Mouse (Mus musculus) monocyte, adult 5-6 weeks (primary cell): ENCODE data around the gene Pnrc1. TPM values are rescaled to one million over a fixed set of nuclear protein-coding genes. Genes with fewer than 3 reads are reported as not detected.
A peak's percentile ranks its signal among the peaks of the same experiment; 100 is the strongest.

Experiments
- ATAC-seq: fragments of 153-309, 156-312 bp; replicated peaks from 2 replicates; pipeline ENCODE4 v1.8.0; 2017; ENCODE audit warnings: mild to moderate bottlenecking; ENCODE audit not compliant: low TSS enrichment, insufficient number of reproducible peaks, severe bottlenecking, poor library complexity, low FRiP score
- total RNA-seq: library from RNA; stranded (forward); fragments of 200-1000, 200-491, 200-594 nt; gene quantifications from 3 replicates; pipeline ENCODE4 v1.2.3, GENCODE M21; 2017

The Pnrc1 gene
- total RNA-seq, 1 experiment from 2014 or later = 228 TPM

GRCm38 (mm10) chr4:33243016-33243758 lies 46.8 kb downstream of the Pnrc1 start:
- ATAC-seq = no peak

- no peak for ATAC-seq
These were observed 47.4 kb downstream of the Pnrc1 start for GRCm38 (mm10) chr4:33242536-33242935.

DNA sequence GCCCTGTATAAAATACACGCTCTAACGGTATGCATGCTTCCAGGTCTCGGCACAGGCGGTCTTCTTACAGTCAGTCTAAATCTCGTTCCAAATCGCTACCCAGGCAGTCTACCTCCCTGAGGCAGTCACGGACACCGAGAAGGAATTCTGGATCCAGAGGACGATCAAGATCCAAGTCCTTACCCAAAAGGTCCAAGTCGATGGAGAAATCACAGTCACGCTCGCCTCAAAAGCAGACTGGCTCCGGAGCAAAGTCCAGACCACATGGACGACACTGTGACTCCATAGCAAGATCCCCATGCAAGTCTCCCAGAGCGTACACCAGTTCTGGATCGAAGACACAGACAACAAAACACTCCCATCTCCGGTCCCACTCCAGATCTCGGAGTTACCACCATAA lies 59.1 kb downstream of the Pnrc1 start:
- ATAC-seq = no peak

GRCm38 (mm10) chr4:33229639-33230038 lies 60.3 kb downstream of the Pnrc1 start:
- no peak for ATAC-seq

GRCm38 (mm10) chr4:33227164-33227563 lies 62.8 kb downstream of the Pnrc1 start:
- no peak for ATAC-seq

GRCm38 (mm10) chr4:33224003-33224675 lies 65.8 kb downstream of the Pnrc1 start:
- ATAC-seq = no peak

DNA sequence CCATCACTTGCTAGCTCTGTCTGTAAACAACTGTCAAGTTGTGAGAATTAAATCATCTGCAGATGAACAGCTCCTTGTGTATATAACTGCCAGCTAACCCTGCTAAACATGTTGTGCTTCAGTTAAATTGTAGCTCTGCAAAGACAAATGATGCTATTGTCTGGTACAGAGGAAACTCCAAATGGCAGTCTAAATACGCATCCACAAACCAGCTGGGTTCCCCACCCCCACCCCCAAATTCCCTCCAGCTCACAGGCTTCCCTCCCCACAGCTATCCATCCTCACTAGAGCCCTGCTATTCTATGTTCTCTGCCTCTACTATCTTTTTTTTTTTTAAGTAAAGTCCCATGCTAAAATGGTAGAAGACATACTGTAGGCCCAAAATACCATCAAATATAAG lies 68.1 kb downstream of the Pnrc1 start:
- no peak for ATAC-seq

- ATAC-seq = no peak
These were observed 80.8 kb downstream of the Pnrc1 start, which contains the start of gene Srsf12 for GRCm38 (mm10) chr4:33208881-33209841. Gene Srsf12, plus strand, starts transcription at chr4:33208991.

GRCm38 (mm10) chr4:33207551-33207950 lies 82.4 kb downstream of the Pnrc1 start:
- no peak for ATAC-seq

DNA sequence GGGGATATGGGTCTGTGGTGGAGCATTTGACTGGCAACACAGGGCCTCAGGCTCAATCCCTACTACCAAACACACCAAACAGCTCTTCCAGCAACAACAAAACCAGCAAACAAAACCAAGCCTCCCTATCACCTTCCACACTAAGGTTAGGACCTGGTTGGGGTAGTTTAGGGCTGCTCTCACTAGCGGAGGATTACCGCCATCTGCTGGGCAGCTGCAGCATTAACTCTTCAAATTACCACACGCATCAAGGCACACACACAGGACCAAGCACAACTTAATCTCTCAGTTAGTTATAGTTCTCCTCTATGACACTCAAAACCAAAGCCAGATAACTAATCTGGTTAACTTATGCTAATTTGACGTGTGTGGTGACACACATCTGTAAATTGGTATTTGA lies 85.3 kb downstream of the Pnrc1 start:
- ATAC-seq = 0 out of 2 replicates have a peak, but pooled peaks have one; percentile 47

GRCm38 (mm10) chr4:33198117-33198516 lies 91.8 kb downstream of the Pnrc1 start:
- ATAC-seq = no peak

Other genes starting within 250 kb of the Pnrc1 start
- gene Gabrr2, start 227.2 kb downstream of the Pnrc1 start, total RNA-seq = 0.78 TPM in 1 of 3 replicates, not detected in the others
- gene Gabrr1, start 157.6 kb downstream of the Pnrc1 start, total RNA-seq = not detected in 3 replicates
- gene Pm20d2, start 100.4 kb downstream of the Pnrc1 start, total RNA-seq = not detected in 3 replicates
- gene Srsf12, start 81.2 kb downstream of the Pnrc1 start, total RNA-seq = not detected in 3 replicates
- gene Rngtt, start 20.1 kb upstream of the Pnrc1 start, total RNA-seq = 56.6 to 90.0 TPM (median 57.3 TPM) in 3 replicates